Mouse (Mus musculus) liver, adult 2 months (tissue): ENCODE results near the gene Tbx18. TPM values are rescaled to one million over a fixed set of nuclear protein-coding genes. Genes with fewer than 3 reads are reported as not detected.

Source experiments
- DNase-seq: peaks from one replicate; pipeline ENCODE4 v3.0.0-alpha.2; 2011; ENCODE audit warnings: low read depth, low spot score; ENCODE audit errors: extremely low read depth
- H3K27ac ChIP-seq: fragments of 200-500 bp; replicated peaks from 2 replicates; pipeline ENCODE4 v1.5.1; 2012; ENCODE audit warnings: low read depth, mild to moderate bottlenecking, control low read depth, inconsistent platforms, low read length; ENCODE audit not compliant: insufficient read depth
- H3K27me3 ChIP-seq: fragments of 200-500 bp; 2 replicates; pipeline ENCODE4 v1.6.1; 2012; ENCODE audit warnings: mild to moderate bottlenecking, moderate library complexity, low read length, inconsistent platforms; ENCODE audit not compliant: control insufficient read depth, insufficient read depth
- H3K36me3 ChIP-seq: fragments of 200-500 bp; 2 replicates; pipeline ENCODE4 v1.6.1; 2012; ENCODE audit warnings: low read length, inconsistent platforms; ENCODE audit not compliant: control insufficient read depth, insufficient read depth
- H3K4me1 ChIP-seq: fragments of 200-500 bp; 2 replicates; pipeline ENCODE4 v1.6.1; 2011; ENCODE audit warnings: low read length; ENCODE audit not compliant: control insufficient read depth, insufficient read depth
- H3K4me3 ChIP-seq: fragments of 200-500 bp; 2 replicates; pipeline ENCODE4 v1.5.1; 2011; ENCODE audit warnings: low read depth, mild to moderate bottlenecking, control low read depth, low read length, moderate library complexity; ENCODE audit not compliant: insufficient read depth
- H3K79me2 ChIP-seq: fragments of 200-500 bp; 2 replicates; pipeline ENCODE4 v1.6.1; 2012; ENCODE audit warnings: inconsistent platforms, mild to moderate bottlenecking, low read length, moderate library complexity; ENCODE audit not compliant: control insufficient read depth, insufficient read depth
- H3K9ac ChIP-seq: fragments of 200-500 bp; 2 replicates; pipeline ENCODE4 v1.6.1; 2012; ENCODE audit warnings: low read depth, mild to moderate bottlenecking, control low read depth, inconsistent platforms, low read length
- CTCF ChIP-seq: fragments of 200-500 bp; IDR thresholded peaks from 2 replicates; pipeline ENCODE4 v1.5.1; 2011; ENCODE audit warnings: low read depth, low read length, control low read depth
- POLR2A ChIP-seq: fragments of 200-500 bp; IDR thresholded peaks from 2 replicates; pipeline ENCODE4 v1.6.1; 2011; ENCODE audit warnings: low read length, control low read depth; ENCODE audit not compliant: insufficient read depth; ENCODE audit errors: extremely low read depth
- WGBS: fragments of 180-500 bp; shearing (Covaris S2); methylation state at CpG from one replicate; pipeline ENCODE4 v1.1.7; 2018; 5-methylcytosine and 5-hydroxymethylcytosine counted together
- polyA plus RNA-seq: library from polyadenylated mRNA; depleted of rRNA; stranded (reverse); fragments of >200 nt; gene quantifications from 2 replicates; pipeline ENCODE4 v1.2.3, GENCODE M21; 2012
- total RNA-seq: library from RNA; depleted of rRNA; stranded (reverse); fragments of >200 nt; gene quantifications from 2 replicates; pipeline ENCODE4 v1.2.3, GENCODE M21; 2014

The Tbx18 gene
- total and polyA plus RNA-seq, 2 experiments, result not detected

- no peak for TF ChIP-seq CTCF
- TF ChIP-seq POLR2A, result no peak
- H3K9ac ChIP-seq, result no peak overlapping the region
- H3K4me1 ChIP-seq, result no peaks in the 10 kb centered on the region
- H3K27me3 ChIP-seq, result no peaks in the 10 kb centered on the region
- no peak overlapping the region for H3K27ac ChIP-seq
- H3K36me3 ChIP-seq, result no peaks in the 10 kb centered on the region
- 86% methylated on average over 9 of the region's 9 CpGs for WGBS
- no peak overlapping the region for H3K4me3 ChIP-seq
- DNase-seq, result no peak
- no peaks in the 10 kb centered on the region for H3K79me2 ChIP-seq
Observed at GRCm38 (mm10) chr9:87686981-87687380, 44.1 kb downstream of the Tbx18 start.

DNA sequence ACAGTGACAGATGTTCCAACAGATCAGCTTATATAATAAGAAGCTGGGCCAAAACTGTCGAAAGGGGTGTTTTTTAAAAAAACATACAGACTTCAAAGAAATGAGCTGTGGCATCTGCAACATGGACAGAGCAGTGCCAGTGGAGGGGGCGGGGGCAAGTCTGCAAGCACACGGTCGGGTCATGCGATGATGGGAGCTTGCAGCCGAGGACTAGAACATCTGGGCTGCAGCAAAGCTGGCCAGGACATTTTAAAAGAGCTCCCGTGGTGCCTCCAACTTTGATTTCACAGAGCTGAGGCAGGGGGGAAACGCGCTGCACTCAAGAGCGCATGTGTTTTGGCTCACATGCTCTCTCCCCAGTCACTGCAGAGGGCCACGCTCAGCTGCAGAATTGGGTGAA lies 48.8 kb downstream of the Tbx18 start:
- 77% methylated on average over 11 of the region's 11 CpGs for WGBS
- no peak overlapping the region for H3K9ac ChIP-seq
- H3K4me1 ChIP-seq, result no peaks in the 10 kb centered on the region
- no peak overlapping the region for H3K4me3 ChIP-seq
- H3K27ac ChIP-seq, result no peak overlapping the region
- no peaks in the 10 kb centered on the region for H3K79me2 ChIP-seq
- DNase-seq, result no peak
- H3K36me3 ChIP-seq, result no peaks in the 10 kb centered on the region
- TF ChIP-seq CTCF, result no peak
- no peak for TF ChIP-seq POLR2A
- H3K27me3 ChIP-seq, result no peaks in the 10 kb centered on the region
